Mouse (Mus musculus) stomach, postnatal 0 days (tissue): ENCODE measurements around the gene Ddx46.

ENCODE experiments used
- CTCF ChIP-seq: IDR thresholded peaks from 2 replicates; pipeline ENCODE4 v1.5.1; 2016; ENCODE audit warnings: antibody characterized with exemption, low read depth, mild to moderate bottlenecking, moderate library complexity
- EP300 ChIP-seq: optimal IDR thresholded peaks from 2 replicates; pipeline ENCODE3; 2016; ENCODE audit warnings: antibody characterized with exemption

GRCm38 (mm10) chr13:55606899-55607623 lies 27.8 kb upstream of the Ddx46 start:
- TF ChIP-seq CTCF (no peak), EP300 (no peak)
